Mouse (Mus musculus) midbrain, embryonic 16.5 days (tissue): Measurements from ENCODE around the gene Wfdc8. TPM values are rescaled to one million over a fixed set of nuclear protein-coding genes. Genes with fewer than 3 reads are reported as not detected.

Experiments used
- ATAC-seq: fragments of 200-750 bp; cut with Nextera tagmentation; 2 replicates; pipeline ENCODE4 v1.8.0; 2017; ENCODE audit warnings: moderate TSS enrichment
- H3K27ac ChIP-seq: fragments of 300-500 bp; sonication (generic); 2 replicates; pipeline ENCODE4 v1.5.1; 2014; ENCODE audit warnings: mild to moderate bottlenecking, low read length, mixed read lengths
- H3K27me3 ChIP-seq: fragments of 300-500 bp; sonication (generic); 2 replicates; pipeline ENCODE4 v1.6.1; 2014; ENCODE audit warnings: low read depth, low read length, mixed read lengths; ENCODE audit not compliant: control insufficient read depth, insufficient read depth
- H3K36me3 ChIP-seq: fragments of 300-500 bp; sonication (generic); 2 replicates; pipeline ENCODE4 v1.6.1; 2014; ENCODE audit warnings: mild to moderate bottlenecking, low read length, moderate library complexity, mixed read lengths; ENCODE audit not compliant: control insufficient read depth, insufficient read depth
- H3K4me1 ChIP-seq: fragments of 300-500 bp; sonication (generic); 2 replicates; pipeline ENCODE4 v1.6.1; 2014; ENCODE audit warnings: mild to moderate bottlenecking, low read length, mixed read lengths; ENCODE audit not compliant: control insufficient read depth, insufficient read depth
- H3K4me2 ChIP-seq: fragments of 300-500 bp; sonication (generic); 2 replicates; pipeline ENCODE4 v1.6.1; 2014; ENCODE audit warnings: mild to moderate bottlenecking, low read length, mixed read lengths
- H3K4me3 ChIP-seq: fragments of 300-500 bp; sonication (generic); 2 replicates; pipeline ENCODE4 v1.5.1; 2014; ENCODE audit warnings: low read depth, mild to moderate bottlenecking, low read length, moderate library complexity, mixed read lengths
- H3K9ac ChIP-seq: fragments of 300-500 bp; sonication (generic); 2 replicates; pipeline ENCODE4 v1.6.1; 2014; ENCODE audit warnings: low read depth, low read length, mixed read lengths
- H3K9me3 ChIP-seq: fragments of 300-500 bp; sonication (generic); replicated peaks from 2 replicates; pipeline ENCODE4 v1.6.1; 2014; ENCODE audit warnings: mild to moderate bottlenecking, low read length, mixed read lengths; ENCODE audit not compliant: control insufficient read depth, poor library complexity, severe bottlenecking
- WGBS: fragments of 180-500 bp; shearing (Covaris S2); extraction: QIAGEN DNeasy Blood & Tissue Kit; methylation state at CpG from one replicate; pipeline ENCODE4 v1.1.7; 2014; 5-methylcytosine and 5-hydroxymethylcytosine counted together
- polyA plus RNA-seq: library from polyadenylated mRNA; unstranded; fragments of >200 nt; fragmentation: Nextera tagmentation; extraction: Ambion mirVana; gene quantifications from 2 replicates; pipeline ENCODE4 v1.2.1, GENCODE M21; 2015

The Wfdc8 gene
- polyA plus RNA-seq, 1 experiment from 2014 or later: not detected

DNA sequence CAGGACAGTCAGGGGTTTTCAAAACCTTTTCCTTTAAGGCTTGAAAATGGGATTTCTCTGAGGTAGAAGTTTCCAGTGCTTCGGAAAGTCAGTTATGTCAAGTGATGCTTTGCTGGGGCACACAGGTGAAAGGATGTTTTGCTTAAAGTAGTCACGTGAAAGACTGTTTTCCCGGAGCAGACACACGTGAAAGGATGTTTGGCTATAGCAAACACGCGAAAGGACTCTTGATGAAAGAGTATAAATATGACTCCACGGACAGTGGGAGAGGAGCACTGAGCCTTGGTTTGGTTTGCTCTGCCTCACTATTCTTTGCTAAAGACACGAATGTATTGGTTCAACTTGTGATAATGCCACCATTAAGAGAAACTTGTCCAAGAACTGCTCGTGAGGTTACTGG lies 61.9 kb downstream of the Wfdc8 start:
- Histone ChIP-seq H3K4me2 (no peak overlapping the region), H3K9me3 (no peaks in the 10 kb centered on the region), H3K9ac (no peak overlapping the region), H3K36me3 (no peaks in the 10 kb centered on the region), H3K27ac (no peak overlapping the region), H3K4me1 (peaks cover 10% of the 10 kb centered on the region), H3K27me3 (no peaks in the 10 kb centered on the region), H3K4me3 (no peak overlapping the region)
- ATAC-seq: no peak
- 93% methylated on average over 9 of the region's 9 CpGs for WGBS

DNA sequence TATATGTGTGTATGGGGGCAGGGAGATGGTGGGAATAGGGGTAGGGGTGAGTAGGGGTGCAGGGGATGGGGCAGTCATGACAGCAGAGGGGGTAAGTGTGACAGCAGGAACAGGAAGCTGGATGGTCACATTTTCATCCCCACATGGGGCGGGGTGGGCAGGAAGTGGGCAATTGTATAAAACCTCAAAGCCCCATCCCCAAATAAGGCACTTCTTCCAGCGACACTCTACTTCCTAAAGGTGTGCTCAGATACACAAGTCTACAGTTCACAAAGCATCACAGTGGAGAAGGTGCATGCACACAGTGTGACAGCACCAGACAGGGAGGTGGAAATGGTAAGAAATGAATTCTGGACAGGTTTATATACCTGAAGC lies 62.5 kb downstream of the Wfdc8 start:
- no peak overlapping the region for H3K27ac ChIP-seq
- no peak overlapping the region for H3K4me3 ChIP-seq
- H3K36me3 ChIP-seq: no peaks in the 10 kb centered on the region
- 89% methylated on average over 2 of the region's 2 CpGs for WGBS
- no peak overlapping the region for H3K9ac ChIP-seq
- no peak for ATAC-seq
- no peaks in the 10 kb centered on the region for H3K27me3 ChIP-seq
- no peak overlapping the region for H3K4me2 ChIP-seq
- H3K9me3 ChIP-seq: no peaks in the 10 kb centered on the region
- H3K4me1 ChIP-seq: peaks cover 10% of the 10 kb centered on the region

DNA sequence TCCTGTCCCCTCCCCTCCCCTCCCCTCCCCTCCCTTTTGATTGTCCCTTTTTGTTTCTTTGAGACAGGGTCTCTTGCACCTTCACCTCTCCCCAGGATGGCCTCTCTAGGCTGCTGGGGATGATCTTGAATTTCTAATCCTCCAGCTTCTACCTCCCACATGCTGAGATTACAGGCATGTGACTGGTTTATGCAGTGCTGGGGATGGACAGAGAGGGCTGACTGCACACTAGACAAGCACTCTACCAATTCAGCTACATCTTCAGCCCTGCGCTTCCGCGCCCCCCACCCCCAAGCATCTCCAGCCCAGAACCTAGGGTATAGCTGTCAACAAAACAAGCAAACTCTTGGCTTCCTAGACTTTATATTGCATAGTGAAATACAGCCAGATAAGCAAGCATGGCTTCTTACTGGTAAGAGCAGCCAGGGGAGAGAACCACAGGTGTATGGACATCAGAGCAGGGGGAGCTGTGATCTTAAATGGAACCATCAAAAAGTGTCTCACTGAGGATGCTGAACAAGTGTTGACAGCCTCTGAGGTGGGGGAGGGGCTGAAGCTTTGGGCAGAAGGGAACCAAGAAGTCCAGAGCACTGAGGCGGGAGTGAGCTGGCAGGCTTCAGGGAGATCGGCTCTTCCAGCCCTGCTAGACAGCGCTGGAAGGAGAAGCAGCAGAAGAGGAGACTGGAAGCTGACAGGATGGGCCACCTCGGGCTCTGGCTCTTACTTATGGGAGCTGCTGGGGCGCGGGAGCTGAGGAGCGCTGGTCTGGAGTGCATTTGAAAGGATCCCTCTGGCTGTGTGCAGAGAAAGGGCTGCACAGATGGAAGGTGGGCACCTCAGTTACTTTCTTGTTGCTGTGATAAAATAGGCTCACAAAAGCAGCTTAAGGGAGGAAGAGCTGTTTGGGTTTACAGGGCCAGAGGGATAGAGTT lies 63.2 kb downstream of the Wfdc8 start:
- WGBS: 14% methylated on average over 10 of the region's 10 CpGs
- Histone ChIP-seq H3K36me3 (no peaks in the 10 kb centered on the region), H3K4me3 (no peak overlapping the region), H3K4me1 (peaks cover 10% of the 10 kb centered on the region), H3K9me3 (no peaks in the 10 kb centered on the region), H3K27me3 (no peaks in the 10 kb centered on the region), H3K9ac (peak overlapping the region; percentile 50; the same call in 1 of the 2 replicates), H3K4me2 (peak overlapping the region; percentile 43), H3K27ac (no peak overlapping the region)
- ATAC-seq: no peak

DNA sequence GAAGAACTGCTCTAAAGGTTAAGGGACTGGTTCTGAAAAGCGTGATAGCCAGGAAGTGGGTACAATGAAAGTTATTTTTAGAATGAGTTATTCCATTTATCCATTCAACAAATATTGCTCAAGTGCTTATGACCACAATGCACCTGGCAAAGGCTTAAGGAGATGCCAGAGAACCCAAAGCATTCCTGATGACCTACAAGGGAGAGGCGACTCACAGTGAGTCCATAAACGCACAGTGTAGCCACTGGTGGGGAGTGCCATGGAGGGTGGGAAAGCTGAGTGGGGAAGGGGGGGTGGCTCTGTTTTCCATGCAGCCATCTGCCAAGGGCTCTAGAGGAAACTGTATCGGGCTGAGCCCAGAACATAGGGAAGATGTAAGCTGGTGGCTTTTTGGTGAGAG lies 64.1 kb downstream of the Wfdc8 start:
- Histone ChIP-seq H3K27me3 (no peaks in the 10 kb centered on the region), H3K9ac (no peak overlapping the region), H3K4me1 (peaks cover 10% of the 10 kb centered on the region), H3K27ac (no peak overlapping the region), H3K4me2 (no peak overlapping the region), H3K9me3 (no peaks in the 10 kb centered on the region), H3K4me3 (no peak overlapping the region), H3K36me3 (no peaks in the 10 kb centered on the region)
- 44% methylated on average over 4 of the region's 4 CpGs for WGBS
- no peak for ATAC-seq

Other genes with a start within 250 kb of the Wfdc8 start
- gene Slpi, start 224.5 kb downstream of the Wfdc8 start, polyA plus RNA-seq: not detected in 2 replicates
- 0.04 TPM in 1 of 2 replicates, not detected in the other for gene Rbpjl, start 210.5 kb downstream of the Wfdc8 start, polyA plus RNA-seq
- 0.93 and 1.1 TPM in 2 replicates for gene Matn4, start 208.5 kb downstream of the Wfdc8 start, polyA plus RNA-seq
- 6.3 and 8.7 TPM in 2 replicates for gene Sdc4, start 169.7 kb downstream of the Wfdc8 start, polyA plus RNA-seq
- gene Sys1, start 156.7 kb downstream of the Wfdc8 start, polyA plus RNA-seq: 86.7 and 90.0 TPM in 2 replicates
- gene Gm20458, start 152.7 kb downstream of the Wfdc8 start, polyA plus RNA-seq: 7.5 and 8.2 TPM in 2 replicates
- gene Trp53tg5, start 139.9 kb downstream of the Wfdc8 start, polyA plus RNA-seq: not detected in 2 replicates
- 16.6 and 17.8 TPM in 2 replicates for gene Dbndd2, start 127.5 kb downstream of the Wfdc8 start, polyA plus RNA-seq
- 87.7 and 97.0 TPM in 2 replicates for gene Pigt, start 116.1 kb downstream of the Wfdc8 start, polyA plus RNA-seq
- 2.3 and 2.5 TPM in 2 replicates for gene Wfdc2, start 51.2 kb downstream of the Wfdc8 start, polyA plus RNA-seq
- gene Spint3, start 40.2 kb downstream of the Wfdc8 start, polyA plus RNA-seq: not detected in 2 replicates
- not detected in 2 replicates for gene Wfdc6a, start 28.2 kb downstream of the Wfdc8 start, polyA plus RNA-seq
- gene Eppin, start 20.0 kb downstream of the Wfdc8 start, polyA plus RNA-seq: not detected in 2 replicates
- gene Wfdc6b, start 104 bp downstream of the Wfdc8 start, polyA plus RNA-seq: not detected in 2 replicates
- not detected in 2 replicates for gene Wfdc16, start 25.2 kb upstream of the Wfdc8 start, polyA plus RNA-seq
- gene Wfdc10, start 42.4 kb upstream of the Wfdc8 start, polyA plus RNA-seq: not detected in 2 replicates
- gene Wfdc9, start 43.0 kb upstream of the Wfdc8 start, polyA plus RNA-seq: not detected in 2 replicates
- gene Wfdc11, start 60.5 kb upstream of the Wfdc8 start, polyA plus RNA-seq: not detected in 2 replicates
- not detected in 2 replicates for gene Wfdc13, start 71.5 kb upstream of the Wfdc8 start, polyA plus RNA-seq
- not detected in 2 replicates for gene Spint4, start 84.9 kb upstream of the Wfdc8 start, polyA plus RNA-seq
- not detected in 2 replicates for gene Spint5, start 101.7 kb upstream of the Wfdc8 start, polyA plus RNA-seq
- gene Wfdc3, start 132.3 kb upstream of the Wfdc8 start, polyA plus RNA-seq: 1.5 and 1.7 TPM in 2 replicates
- 55.1 and 58.4 TPM in 2 replicates for gene Dnttip1, start 132.4 kb upstream of the Wfdc8 start, polyA plus RNA-seq
- 35.4 and 45.7 TPM in 2 replicates for gene Ube2c, start 156.3 kb upstream of the Wfdc8 start, polyA plus RNA-seq
- gene Tnnc2, start 166.3 kb upstream of the Wfdc8 start, polyA plus RNA-seq: 0.43 TPM in 1 of 2 replicates, not detected in the other
- gene Snx21, start 172.2 kb upstream of the Wfdc8 start, polyA plus RNA-seq: 35.3 and 41.4 TPM in 2 replicates
- 17.8 and 19.6 TPM in 2 replicates for gene Acot8, start 191.3 kb upstream of the Wfdc8 start, polyA plus RNA-seq
- 17.0 and 17.4 TPM in 2 replicates for gene Zswim3, start 191.5 kb upstream of the Wfdc8 start, polyA plus RNA-seq
- gene Zswim1, start 209.1 kb upstream of the Wfdc8 start, polyA plus RNA-seq: 29.5 and 29.9 TPM in 2 replicates
- gene Spata25, start 214.9 kb upstream of the Wfdc8 start, polyA plus RNA-seq: not detected in 2 replicates
- 95.4 and 95.6 TPM in 2 replicates for gene Ctsa, start 219.2 kb upstream of the Wfdc8 start, polyA plus RNA-seq
- gene Neurl2, start 219.8 kb upstream of the Wfdc8 start, polyA plus RNA-seq: 5.4 and 7.0 TPM in 2 replicates
- 83.9 and 84.4 TPM in 2 replicates for gene Pltp, start 244.1 kb upstream of the Wfdc8 start, polyA plus RNA-seq